Mouse (Mus musculus) kidney, adult 18-20 months (tissue): ENCODE results near the gene Gm49776.

Source experiments
- DNase-seq: peaks from one replicate; pipeline ENCODE4 v3.0.0; 2021

Gene Gm49776

DNA sequence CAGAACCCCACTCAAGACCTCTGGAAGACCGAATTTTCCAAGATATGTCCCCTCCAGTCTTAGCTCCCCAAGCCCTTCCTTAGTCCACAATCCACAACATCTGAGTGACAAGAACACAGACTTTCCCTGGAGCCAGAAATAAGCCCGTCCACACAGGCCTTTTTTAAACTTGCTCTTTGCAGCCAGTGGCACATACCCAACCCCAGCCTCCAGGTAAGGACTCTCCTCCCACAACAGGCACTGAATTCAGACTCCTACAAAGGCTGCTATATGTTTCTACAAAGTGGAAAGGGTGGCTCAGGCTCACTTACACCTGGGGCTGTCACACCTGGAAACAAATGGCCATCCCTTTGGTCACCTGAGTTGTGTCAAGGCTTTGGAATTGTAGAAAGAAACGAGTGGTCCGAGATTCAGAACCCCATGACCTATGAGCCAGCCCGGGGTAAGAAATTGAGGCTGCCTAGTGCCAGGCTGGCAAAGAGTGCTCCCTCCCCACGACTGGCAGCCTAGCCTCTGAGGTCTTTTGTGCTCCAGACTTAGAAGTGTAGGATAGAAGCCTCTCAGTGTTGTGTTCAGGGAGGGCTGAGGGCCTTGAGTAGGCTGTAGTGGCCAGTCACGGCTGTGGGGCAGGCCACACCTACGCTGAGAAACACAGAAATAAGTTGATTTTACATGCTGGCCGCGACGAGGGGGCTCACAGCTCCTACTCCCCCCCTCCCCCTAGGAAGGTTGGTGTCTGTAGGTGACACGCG is 24.0 kb downstream of the Gm49776 start:
- peak; percentile 27 for DNase-seq

DNA sequence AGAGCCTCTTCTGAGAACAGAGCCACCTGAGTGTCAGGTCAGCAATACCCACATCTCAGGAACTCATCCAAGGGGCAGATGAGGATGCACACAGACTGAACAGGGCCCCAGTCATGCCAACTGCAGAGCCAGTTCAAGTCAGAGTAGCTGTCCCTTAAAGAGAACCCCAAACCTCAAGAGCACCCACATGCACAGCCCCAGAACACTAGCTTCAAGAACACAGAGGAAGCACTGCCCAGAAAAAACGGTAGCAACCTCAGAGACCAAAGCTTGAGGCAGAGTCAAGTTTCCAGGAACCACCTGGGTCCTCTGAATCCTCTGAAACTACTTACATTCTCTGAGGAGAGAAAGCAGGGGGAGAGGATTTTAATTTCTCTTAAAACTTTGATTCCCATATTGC is 24.7 kb downstream of the Gm49776 start:
- no peak for DNase-seq

DNA sequence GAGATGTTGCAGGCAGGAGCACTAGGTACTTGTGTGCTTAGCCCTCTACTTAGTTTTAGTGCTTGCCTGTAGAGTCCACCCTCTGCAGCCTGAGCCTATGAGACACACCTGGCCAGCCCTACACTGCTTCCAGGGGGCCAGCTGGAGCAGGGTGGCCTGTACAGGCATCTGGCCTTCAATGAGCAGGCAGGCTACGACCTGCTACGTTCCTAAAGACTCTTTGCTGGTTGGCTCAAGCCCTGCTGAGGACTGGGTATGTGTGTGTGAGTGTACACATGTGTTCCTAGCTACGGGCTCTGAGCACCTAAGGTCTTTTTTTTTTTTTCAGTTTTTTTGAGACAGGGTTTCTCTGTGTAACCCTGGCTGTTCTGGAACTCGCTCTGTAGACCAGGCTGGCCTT is 26.7 kb downstream of the Gm49776 start:
- DNase-seq = no peak

DNA sequence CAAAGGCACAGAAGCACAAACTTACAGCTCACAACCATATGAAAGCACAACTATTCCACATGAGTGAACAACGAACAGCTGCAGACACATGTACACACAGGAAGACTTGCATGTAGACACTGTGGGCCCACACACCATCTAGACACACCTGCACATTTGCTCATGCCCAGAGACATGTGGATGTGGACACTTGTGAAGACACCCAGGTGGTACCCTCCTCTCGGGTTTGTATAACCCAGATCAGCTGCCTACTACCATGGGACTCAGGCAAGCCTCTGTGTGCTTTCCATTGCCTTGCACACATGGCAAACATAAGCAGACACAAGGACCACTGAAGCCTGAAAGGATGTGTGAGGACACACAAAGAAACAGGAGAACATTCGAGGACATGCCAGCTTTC is 27.1 kb downstream of the Gm49776 start:
- DNase-seq = no peak

DNA sequence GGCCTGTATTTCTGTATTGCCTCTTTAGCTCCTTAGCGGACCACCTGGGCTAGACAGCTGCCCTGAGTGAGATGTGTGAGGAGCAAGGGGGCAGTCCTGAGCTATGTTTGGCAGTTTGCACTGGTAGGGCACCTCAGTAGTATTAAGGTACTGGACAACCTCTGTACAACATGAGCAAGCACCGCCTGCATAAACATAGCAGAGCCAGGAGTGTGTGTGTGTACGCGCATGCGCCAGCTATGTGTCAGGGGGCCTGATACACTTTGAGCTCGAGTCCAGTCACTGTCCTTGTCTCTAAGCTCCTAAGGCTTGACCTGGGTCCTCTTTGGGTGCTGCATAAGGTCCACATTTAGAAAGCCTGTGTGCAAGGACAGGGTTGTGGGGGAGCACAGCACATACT is 27.5 kb downstream of the Gm49776 start:
- no peak for DNase-seq

DNA sequence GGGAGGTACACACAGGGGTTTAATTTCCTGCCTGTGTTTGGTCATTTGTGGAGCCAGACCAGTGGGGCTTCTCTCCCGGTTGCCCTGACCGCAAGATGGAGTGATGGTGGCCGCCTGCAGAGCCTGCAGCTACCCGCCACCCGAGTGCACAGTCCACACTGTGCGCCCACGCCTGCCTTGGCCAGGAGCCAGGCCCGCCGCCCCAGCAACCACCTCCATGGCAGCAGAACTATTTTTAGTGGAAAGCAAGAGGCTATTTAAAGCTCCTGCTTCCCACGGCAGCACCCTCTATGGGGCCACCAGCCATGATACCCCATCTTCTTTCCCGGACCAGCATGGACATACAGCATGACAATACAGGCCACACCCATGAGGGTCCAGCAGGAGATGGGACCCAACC is 28.5 kb downstream of the Gm49776 start:
- no peak for DNase-seq

DNA sequence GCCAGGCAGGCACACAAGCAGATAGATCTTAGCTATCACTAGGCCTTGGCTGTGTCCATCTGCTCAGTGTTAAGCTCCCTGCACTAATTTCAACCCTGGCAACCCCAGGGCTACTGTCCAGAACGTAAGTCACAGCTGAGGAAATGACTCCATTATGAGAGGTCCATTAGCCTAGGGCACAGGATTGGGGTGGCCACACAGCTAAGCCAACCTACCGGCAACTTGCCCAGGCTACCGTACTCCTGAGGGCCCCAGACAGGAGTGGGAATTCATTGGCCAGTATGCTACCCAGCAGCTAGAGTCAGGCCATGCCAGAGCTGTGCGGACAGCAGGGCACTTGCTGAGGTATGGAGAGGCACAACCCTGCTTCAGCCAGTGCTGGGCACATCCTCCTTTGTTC is 29.3 kb downstream of the Gm49776 start:
- DNase-seq = no peak

DNA sequence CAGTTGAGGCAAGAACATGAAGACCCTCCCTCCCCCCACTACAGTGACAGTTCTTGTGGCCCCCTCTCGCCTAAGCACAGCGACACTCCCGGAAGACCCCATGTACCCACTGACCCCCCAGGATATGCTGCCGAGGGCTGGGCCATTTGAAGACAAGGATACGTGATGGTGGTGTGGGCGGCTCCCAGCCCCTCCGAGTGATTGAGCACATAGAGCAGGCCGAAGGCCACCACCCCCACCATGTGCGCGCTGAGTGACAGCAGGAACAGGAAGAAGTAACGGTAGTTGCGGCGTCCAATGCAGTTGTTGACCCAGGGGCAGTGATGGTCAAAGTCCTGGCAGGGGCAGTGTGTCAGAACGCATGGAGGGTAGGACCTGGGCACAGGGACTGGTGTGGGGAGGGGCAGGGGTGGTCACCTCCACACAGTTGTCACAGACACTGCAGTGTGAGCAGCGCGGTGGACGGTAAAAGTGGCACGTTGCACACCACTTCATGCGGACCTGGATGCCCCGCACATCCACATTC is 30.2 kb downstream of the Gm49776 start:
- no peak for DNase-seq

DNA sequence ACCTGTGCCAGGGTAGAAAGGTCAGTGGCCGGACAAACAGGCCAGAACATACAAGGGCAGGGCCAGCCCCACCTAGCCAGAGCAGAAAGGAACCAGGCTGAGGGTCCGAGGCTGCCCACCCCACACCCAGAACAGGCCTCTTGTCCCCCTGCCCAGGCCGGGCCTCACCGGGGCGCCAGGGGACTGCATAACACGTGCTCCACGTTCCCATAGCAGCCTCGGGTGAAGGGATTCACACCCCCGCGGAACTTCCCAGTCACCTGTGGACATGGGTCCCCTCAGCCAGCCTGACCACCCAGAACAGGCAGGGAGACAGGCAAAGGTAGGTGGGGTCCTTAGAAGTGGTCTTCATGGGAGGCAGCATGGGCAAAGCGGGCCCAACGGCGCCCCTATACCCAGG is 30.9 kb downstream of the Gm49776 start:
- no peak for DNase-seq

DNA sequence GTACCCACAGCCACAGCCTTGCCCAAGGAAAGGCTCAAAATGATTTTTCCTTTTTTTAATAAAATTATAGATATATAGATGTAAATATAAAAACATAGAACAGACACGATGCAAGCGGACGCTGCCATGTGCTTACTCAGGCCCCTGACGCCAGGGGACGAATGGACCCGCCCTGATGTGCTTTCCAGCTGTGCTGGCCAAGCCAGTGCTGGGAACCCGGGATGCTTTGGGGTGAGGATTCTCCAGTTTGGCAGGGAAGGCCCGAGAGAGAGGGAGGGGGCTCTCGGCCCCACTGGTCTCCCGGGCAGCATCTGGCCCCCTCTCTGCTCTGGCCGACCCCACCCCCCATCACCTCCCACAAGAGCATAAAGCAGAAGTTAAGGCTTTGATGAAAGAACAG is 35.9 kb downstream of the Gm49776 start:
- DNase-seq = no peak

DNA sequence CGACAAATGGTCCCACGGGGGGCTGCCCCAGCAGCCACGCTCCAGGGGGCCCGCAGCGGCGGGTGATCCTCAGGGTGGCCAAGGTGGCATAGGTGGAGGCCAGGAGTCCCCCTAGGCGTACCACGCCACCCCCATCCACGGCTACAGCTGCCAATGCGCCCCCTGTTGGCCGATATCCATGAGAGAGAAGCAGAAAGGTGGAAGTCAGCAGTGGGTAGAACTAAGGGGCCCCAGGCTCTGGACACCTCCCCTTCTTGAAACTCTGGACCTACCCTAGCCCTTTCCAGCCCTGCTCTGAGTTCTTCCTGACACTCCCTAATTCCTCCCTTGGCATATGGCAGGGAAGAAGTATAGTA is 36.6 kb downstream of the Gm49776 start:
- DNase-seq = peak; percentile 8

DNA sequence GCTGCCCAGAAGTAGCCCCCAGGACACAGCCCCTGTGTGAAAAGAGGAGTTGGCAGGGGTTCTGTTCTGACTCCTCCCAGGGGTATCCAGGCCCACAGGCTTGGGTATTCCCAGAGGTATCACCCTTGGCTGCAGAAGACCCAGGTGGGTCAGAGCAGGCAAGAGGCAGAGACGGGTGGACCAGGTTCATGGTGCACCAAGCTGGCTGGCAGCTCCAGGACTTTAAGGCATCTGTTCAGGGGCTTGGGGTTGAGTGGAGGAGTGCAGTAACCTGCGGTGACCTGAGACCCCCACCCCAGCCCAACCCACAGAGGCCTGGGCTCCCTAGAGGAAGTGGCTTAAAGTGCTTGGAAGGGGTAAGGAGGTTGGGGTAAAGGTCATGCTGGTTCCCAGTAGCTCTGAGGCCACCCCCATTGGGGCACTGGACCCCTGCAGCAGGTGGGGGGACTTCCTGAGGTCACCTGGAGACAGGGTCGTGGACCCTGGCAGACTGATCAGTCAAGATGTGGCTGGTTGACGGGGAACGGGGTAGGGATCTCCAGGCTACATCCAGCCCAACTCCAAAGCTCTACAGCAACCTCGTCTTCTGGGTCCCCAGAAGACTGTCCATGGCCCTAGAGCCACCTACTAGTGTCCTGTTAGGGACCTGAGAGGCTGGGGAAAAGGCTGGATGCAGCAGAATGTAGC is 37.1 kb downstream of the Gm49776 start:
- DNase-seq = no peak

DNA sequence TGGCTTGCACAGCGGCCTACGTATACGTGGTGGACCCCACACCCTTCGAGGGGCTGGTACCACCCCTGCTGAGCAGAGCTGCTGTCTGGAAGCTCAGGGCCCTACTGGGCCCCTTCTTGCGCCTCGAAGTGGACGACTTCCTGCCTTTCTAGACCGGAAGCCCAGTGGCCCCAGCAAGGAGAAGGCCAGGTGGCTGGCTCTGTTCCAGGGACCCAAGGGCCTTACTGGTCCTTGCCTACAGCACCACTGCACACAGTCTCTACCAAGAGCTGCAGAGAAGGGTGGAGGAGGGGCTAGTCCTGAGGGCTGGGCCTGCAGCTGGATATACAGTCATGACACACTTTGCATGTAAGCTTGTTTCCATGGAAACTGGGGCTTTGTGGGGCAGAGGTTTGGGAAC is 38.1 kb downstream of the Gm49776 start:
- DNase-seq = peak; percentile 8

DNA sequence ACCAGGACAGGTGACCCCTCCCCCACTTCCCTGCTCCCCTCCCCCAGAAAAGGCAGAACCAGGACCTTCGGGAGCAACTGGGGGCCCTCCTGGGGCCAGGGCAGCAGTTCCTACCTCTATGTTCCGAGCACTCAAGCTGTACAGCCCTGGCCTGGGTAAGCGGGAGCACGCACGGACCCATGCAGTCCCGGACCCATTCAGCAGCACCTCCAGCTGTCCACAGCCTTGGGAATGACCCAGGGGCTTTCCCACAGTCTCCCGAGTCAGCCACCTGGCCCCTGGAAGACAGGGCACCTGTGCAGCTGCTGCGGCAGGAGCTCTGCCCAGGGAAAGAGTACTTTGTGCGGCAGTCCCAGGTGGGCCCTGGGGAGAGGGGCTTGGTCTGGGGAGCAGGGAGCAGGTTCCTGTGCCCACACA is 39.5 kb downstream of the Gm49776 start:
- no peak for DNase-seq

DNA sequence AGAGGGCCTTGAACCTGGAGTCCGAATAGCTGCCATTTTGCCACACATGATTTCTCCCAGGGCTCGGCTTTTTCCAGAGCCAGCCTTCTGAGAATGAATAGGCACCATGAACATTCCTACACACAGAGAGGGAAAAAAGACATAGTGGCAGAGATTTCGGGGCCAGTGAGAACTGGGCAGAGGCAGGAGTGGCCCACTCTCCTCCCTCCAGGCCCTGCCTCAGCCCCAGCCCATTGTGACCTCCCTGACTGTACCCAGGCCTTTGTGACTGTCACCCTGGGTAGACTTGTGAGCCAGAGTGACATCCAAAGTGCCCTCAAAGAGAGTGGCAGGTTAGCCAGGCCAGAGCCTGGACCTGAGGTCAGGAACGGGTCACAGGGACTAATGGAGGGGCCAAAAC is 40.5 kb downstream of the Gm49776 start, which contains the start of gene Ccdc188:
TSS of gene Ccdc188 (plus strand) at position 301 of the 400 bp plus-strand sequence.
- DNase-seq = no peak

DNA sequence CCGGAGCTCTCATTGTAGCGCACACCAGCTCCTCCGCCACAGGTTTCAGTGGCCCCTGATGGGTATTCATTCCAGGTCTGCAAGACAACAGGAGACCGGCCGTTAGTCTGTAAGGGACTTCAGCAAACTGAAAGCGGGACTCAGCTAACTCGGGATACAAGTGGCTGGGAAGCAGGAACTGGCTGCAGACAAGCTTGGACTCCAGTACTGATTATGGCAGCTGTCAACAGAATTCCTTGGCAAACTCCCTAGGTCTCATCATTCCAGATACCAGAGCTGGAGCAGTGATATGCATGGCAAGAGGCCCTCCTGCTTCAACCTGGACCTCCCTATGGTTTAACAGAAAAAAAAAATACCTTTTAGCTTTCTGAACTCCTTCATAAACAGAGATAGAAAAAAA is 43.3 kb downstream of the Gm49776 start:
- no peak for DNase-seq

DNA sequence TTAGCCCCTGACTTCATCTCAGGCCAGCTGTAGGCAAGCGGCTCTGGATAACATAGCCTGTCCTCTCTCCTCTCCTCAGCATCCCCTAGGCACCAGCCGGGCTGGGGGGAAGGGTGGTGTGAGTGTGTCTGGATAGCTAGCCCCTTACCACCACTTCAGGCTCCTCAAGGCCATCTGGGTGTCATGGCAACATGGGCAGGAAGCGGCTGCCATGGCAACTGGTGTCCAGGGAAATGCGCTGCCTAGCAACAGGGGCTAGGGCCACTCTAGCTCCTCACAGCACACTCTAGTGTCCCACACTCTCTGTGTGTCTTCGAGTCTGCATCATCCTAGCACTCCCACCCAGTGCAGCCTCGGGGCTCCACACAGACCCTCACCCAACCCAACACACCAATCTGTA is 44.4 kb downstream of the Gm49776 start:
- DNase-seq = no peak

DNA sequence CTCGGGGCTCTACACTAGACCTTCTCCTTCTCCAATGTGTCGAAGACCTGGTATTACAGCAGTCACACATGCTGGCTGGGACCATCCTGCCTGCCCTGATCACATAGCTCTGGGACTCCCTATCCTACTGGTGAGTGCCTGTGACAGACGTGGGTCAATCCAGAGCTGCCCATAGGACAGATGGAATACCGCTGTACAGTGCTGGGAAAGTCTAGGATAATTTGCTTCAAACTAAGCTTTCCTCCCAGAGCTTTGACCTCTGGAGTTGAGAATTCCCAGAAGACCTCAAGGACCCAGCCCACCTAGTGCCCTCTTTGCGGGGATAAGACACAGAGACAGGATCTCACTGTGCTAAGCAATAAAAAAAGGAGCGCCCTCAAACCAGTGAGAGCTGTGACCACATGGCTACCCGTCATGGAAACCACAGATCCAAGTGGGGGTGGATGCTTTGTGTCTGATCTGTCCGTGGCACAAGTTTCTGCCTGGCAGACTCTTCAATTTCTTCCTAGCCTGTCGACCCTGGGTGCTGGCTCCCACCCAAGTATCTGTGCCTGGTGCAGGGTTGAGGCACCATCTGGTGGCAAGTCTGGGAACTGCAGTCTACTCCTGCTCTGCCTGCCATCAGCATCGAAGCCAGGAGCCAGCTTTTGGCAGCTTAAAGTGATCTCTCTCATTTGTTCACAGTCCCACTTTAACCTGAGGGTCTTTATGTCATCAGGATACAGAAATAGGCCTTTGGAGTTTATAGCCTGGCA is 46.5 kb downstream of the Gm49776 start:
- DNase-seq = peak; percentile 89

DNA sequence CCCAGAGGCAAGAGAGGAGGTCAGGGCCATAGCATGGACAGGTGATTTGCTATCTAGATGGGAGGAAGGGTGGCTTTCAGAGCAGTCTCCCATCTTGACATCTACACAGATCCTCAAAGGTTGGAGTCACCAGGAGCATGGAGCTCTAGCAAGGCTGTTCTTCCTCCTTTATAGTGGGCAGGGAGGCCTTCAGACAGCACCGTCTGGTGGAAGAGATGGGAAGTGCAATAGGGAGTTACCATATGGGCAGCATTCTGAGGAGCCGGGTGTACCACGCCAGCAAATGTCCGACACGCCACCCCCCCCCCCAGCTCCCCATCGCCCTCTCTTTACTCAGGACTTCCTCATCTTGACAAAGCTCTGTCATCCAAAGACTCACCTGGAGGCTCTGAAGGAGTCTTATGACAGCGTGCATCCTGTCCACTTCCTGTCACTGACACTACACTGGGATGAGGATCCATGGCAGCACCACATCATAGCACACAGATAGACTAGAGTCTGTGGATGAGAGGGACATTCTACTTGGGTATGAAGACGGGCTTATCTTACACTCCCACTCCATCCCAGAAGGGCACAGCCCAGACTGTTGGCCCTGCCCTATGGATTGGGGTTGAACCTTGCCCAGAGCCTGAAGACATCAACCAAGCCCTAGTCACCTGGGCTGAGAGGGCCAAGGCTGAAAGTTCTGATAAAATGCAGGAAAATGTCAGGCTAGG is 47.3 kb downstream of the Gm49776 start:
- peak; percentile 65 for DNase-seq

DNA sequence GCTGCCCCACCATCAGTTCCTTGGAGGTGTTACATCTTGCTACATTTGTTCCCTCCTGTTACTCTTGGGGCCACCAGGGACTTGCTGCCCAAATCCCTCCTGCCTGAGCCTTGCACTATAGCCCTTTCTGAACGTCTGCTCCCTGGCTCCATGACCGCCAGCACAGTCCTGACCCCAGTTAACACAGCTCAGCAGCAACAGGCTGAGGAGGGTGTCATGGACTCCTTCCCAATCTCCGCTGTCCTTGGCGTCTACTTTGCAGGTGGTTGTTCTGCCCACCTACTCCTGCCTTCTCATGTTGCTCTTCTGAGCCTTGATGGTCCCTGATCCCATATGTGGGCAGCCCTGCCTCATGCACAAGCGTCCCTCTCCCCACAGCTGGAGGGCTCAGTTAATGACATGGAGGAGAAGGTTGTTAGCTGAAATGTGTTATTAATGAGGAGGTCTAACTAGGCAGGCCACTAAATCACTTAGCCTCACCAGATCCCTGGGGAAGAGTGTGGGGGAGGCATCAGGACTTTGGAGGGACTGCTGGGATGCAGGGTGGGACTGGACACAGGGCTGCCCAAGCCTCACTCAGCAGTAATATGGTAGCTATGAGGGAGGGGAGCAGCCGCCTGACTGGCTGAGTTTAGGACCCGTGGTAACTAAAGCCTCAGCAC is 54.6 kb downstream of the Gm49776 start:
- DNase-seq = no peak

DNA sequence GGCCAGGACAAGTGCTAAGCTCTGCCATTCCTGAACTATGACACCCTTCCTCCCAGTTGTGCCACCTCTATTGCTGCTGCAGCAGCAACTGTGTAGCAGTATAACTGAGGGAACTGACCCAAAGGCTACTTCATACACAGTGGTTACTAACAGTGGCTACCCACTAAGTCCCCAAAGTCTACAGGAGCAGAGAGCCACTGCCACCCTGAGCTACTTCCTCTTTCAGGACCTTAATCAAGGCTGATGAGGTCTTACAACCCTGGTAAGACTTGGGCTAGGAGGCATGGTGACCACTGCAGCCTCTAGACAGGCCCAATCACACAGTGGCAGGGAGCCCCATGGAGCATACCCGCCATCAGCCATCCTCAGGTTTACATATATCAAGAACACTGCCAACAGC is 56.1 kb downstream of the Gm49776 start:
- DNase-seq = no peak

DNA sequence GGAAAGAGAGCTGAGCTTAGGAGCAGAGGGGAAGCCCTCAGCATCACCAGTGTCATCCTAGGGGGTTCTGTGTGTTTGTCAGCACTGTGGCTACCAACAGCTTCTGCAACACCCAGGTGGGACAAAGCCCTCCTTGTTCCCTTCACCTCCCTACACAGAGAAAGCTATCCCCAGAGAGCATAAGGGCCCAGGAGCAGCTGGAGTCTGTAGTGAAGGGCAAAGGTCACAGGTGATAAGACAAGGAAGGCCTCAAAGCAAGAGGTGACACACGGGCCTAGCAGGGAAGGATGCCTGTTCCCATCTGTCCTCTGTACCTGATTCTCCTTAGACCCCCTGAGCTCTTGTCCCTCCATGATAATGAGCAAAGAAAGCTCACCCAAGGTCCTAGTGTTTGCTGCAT is 56.5 kb downstream of the Gm49776 start:
- no peak for DNase-seq

DNA sequence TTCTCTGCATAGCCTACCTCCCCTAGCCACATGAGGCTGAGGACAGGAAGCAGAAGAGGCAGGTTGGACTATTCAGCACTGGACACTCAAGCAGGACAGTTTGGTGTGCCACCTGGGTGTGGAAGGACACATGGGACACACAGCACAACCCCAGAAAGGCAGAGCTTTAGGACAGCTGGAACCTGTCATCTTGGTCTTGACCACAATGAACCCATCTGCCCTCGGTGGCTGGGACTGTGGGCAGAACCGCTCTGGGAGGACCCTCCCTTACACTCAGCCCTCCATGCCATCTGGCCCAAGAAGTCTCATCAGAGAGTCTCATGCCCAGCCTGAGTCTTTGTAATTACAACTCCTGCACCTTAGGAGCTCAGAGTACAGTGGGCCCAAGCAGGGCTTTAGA is 58.1 kb downstream of the Gm49776 start:
- no peak for DNase-seq
